Mouse (Mus musculus) hindbrain, embryonic 16.5 days (tissue): ENCODE measurements around the gene Msi2. TPM values are rescaled to one million over a fixed set of nuclear protein-coding genes. Genes with fewer than 3 reads are reported as not detected.

Source experiments
- ATAC-seq: fragments of 200-750 bp; cut with Nextera tagmentation; 2 replicates; pipeline ENCODE4 v1.8.0; 2017; ENCODE audit warnings: moderate TSS enrichment, moderate library complexity
- H3K27ac ChIP-seq: fragments of 300-500 bp; sonication (generic); 2 replicates; pipeline ENCODE4 v1.5.1; 2014; ENCODE audit warnings: low read depth, mild to moderate bottlenecking, control low read depth, low read length, moderate library complexity
- H3K27me3 ChIP-seq: fragments of 300-500 bp; sonication (generic); replicated peaks from 2 replicates; pipeline ENCODE4 v1.6.1; 2014; ENCODE audit warnings: low read length; ENCODE audit not compliant: control insufficient read depth, insufficient read depth
- H3K36me3 ChIP-seq: fragments of 300-500 bp; sonication (generic); 2 replicates; pipeline ENCODE4 v1.6.1; 2014; ENCODE audit warnings: mild to moderate bottlenecking, low read length, moderate library complexity, mixed read lengths; ENCODE audit not compliant: control insufficient read depth, insufficient read depth
- H3K4me1 ChIP-seq: fragments of 300-500 bp; sonication (generic); 2 replicates; pipeline ENCODE4 v1.6.1; 2014; ENCODE audit warnings: low read depth, low read length; ENCODE audit not compliant: control insufficient read depth, insufficient read depth
- H3K4me2 ChIP-seq: fragments of 300-500 bp; sonication (generic); 2 replicates; pipeline ENCODE4 v1.6.1; 2014; ENCODE audit warnings: mild to moderate bottlenecking, low read length, control low read depth, moderate library complexity
- H3K4me3 ChIP-seq: fragments of 300-500 bp; sonication (generic); 2 replicates; pipeline ENCODE4 v1.5.1; 2014; ENCODE audit warnings: mild to moderate bottlenecking, low read length, control low read depth, moderate library complexity
- H3K9ac ChIP-seq: fragments of 300-500 bp; sonication (generic); 2 replicates; pipeline ENCODE4 v1.6.1; 2014; ENCODE audit warnings: low read depth, mild to moderate bottlenecking, control low read depth, low read length, moderate library complexity
- H3K9me3 ChIP-seq: fragments of 300-500 bp; sonication (generic); 2 replicates; pipeline ENCODE4 v1.6.1; 2014; ENCODE audit warnings: mild to moderate bottlenecking, low read length, moderate library complexity; ENCODE audit not compliant: control insufficient read depth
- WGBS: fragments of 180-500 bp; shearing (Covaris S2); extraction: QIAGEN DNeasy Blood & Tissue Kit; methylation state at CpG from one replicate; pipeline ENCODE4 v1.1.7; 2014; 5-methylcytosine and 5-hydroxymethylcytosine counted together
- polyA plus RNA-seq: library from polyadenylated mRNA; unstranded; fragments of >200 nt; fragmentation: Nextera tagmentation; extraction: Ambion mirVana; gene quantifications from 2 replicates; pipeline ENCODE4 v1.2.1, GENCODE M21; 2015

Msi2 gene
- polyA plus RNA-seq, 1 experiment from 2014 or later: 31.0 TPM

- no peak for ATAC-seq
- no peak overlapping the region for H3K9ac ChIP-seq
- 97% methylated on average over 9 of the region's 9 CpGs for WGBS
- peaks cover 13% of the 10 kb centered on the region for H3K4me1 ChIP-seq
- H3K4me3 ChIP-seq: no peak overlapping the region
- no peaks in the 10 kb centered on the region for H3K9me3 ChIP-seq
- no peak overlapping the region for H3K4me2 ChIP-seq
- H3K27ac ChIP-seq: no peak overlapping the region
- no peaks in the 10 kb centered on the region for H3K27me3 ChIP-seq
- H3K36me3 ChIP-seq: peaks cover 10% of the 10 kb centered on the region
These were observed 44.2 kb downstream of the Msi2 start for GRCm38 (mm10) chr11:88674075-88674474.

GRCm38 (mm10) chr11:88670925-88671324, 47.4 kb downstream of the Msi2 start:
- no peak for ATAC-seq
- no peak overlapping the region for H3K4me2 ChIP-seq
- H3K27me3 ChIP-seq: no peaks in the 10 kb centered on the region
- H3K27ac ChIP-seq: peak overlapping the region; percentile 48; the same call in 1 of the 2 replicates
- 55% methylated on average over 5 of the region's 5 CpGs for WGBS
- H3K9ac ChIP-seq: no peak overlapping the region
- H3K4me3 ChIP-seq: no peak overlapping the region
- peaks cover 10% of the 10 kb centered on the region for H3K36me3 ChIP-seq
- peaks cover 8% of the 10 kb centered on the region for H3K4me1 ChIP-seq
- no peaks in the 10 kb centered on the region for H3K9me3 ChIP-seq

- Histone ChIP-seq H3K27me3 (no peaks in the 10 kb centered on the region), H3K4me1 (peaks cover 24% of the 10 kb centered on the region), H3K36me3 (peaks cover 4% of the 10 kb centered on the region), H3K4me3 (no peak overlapping the region), H3K4me2 (no peak overlapping the region), H3K9me3 (no peaks in the 10 kb centered on the region), H3K9ac (no peak overlapping the region), H3K27ac (no peak overlapping the region)
- ATAC-seq: no peak
- WGBS: 89% methylated on average over 7 of the region's 7 CpGs
These were observed 49.2 kb downstream of the Msi2 start for GRCm38 (mm10) chr11:88669106-88669505.

- ATAC-seq: no peak
- H3K4me1 ChIP-seq: peaks cover 28% of the 10 kb centered on the region
- H3K4me2 ChIP-seq: no peak overlapping the region
- no peak overlapping the region for H3K9ac ChIP-seq
- peaks cover 4% of the 10 kb centered on the region; the same call in 1 of the 2 replicates for H3K36me3 ChIP-seq
- H3K27me3 ChIP-seq: no peaks in the 10 kb centered on the region
- no peak overlapping the region for H3K27ac ChIP-seq
- H3K9me3 ChIP-seq: no peaks in the 10 kb centered on the region
- H3K4me3 ChIP-seq: no peak overlapping the region
- 91% methylated on average over 14 of the region's 14 CpGs for WGBS
These were observed 50.0 kb downstream of the Msi2 start for GRCm38 (mm10) chr11:88668345-88668744.

- no peak; the same call in 1 of the 2 replicates for ATAC-seq
- H3K9ac ChIP-seq: no peak overlapping the region
- H3K27ac ChIP-seq: peak overlapping the region; percentile 65
- 67% methylated on average over 15 of the region's 15 CpGs for WGBS
- no peak overlapping the region for H3K4me2 ChIP-seq
- no peak overlapping the region for H3K4me3 ChIP-seq
- no peaks in the 10 kb centered on the region for H3K36me3 ChIP-seq
- H3K27me3 ChIP-seq: no peaks in the 10 kb centered on the region
- peaks cover 35% of the 10 kb centered on the region for H3K4me1 ChIP-seq
- H3K9me3 ChIP-seq: no peaks in the 10 kb centered on the region
These were observed 52.5 kb downstream of the Msi2 start for GRCm38 (mm10) chr11:88665799-88666198.

GRCm38 (mm10) chr11:88661444-88662180, 56.7 kb downstream of the Msi2 start:
- Histone ChIP-seq H3K9ac (no peak overlapping the region), H3K36me3 (no peaks in the 10 kb centered on the region), H3K4me1 (peaks cover 36% of the 10 kb centered on the region), H3K9me3 (no peaks in the 10 kb centered on the region), H3K27me3 (no peaks in the 10 kb centered on the region), H3K4me2 (no peak overlapping the region), H3K27ac (0 out of 2 replicates have a peak overlapping the region, but pooled peaks have one; percentile 16), H3K4me3 (no peak overlapping the region)
- no peak for ATAC-seq
- 83% methylated on average over 11 of the region's 11 CpGs for WGBS

- H3K27me3 ChIP-seq: no peaks in the 10 kb centered on the region
- no peak overlapping the region for H3K4me3 ChIP-seq
- 72% methylated on average over 9 of the region's 9 CpGs for WGBS
- H3K36me3 ChIP-seq: no peaks in the 10 kb centered on the region
- peak overlapping the region; percentile 36; the same call in 1 of the 2 replicates for H3K27ac ChIP-seq
- peaks cover 26% of the 10 kb centered on the region for H3K4me1 ChIP-seq
- no peak overlapping the region for H3K9ac ChIP-seq
- no peak overlapping the region for H3K4me2 ChIP-seq
- no peaks in the 10 kb centered on the region for H3K9me3 ChIP-seq
- ATAC-seq: no peak
These were observed 57.9 kb downstream of the Msi2 start for GRCm38 (mm10) chr11:88660404-88660803.

GRCm38 (mm10) chr11:88658926-88659325, 59.4 kb downstream of the Msi2 start:
- H3K9ac ChIP-seq: no peak overlapping the region
- no peak overlapping the region for H3K27ac ChIP-seq
- H3K4me2 ChIP-seq: no peak overlapping the region
- no peaks in the 10 kb centered on the region for H3K36me3 ChIP-seq
- no peak for ATAC-seq
- no peak overlapping the region for H3K4me3 ChIP-seq
- WGBS: 85% methylated on average over 5 of the region's 5 CpGs
- peaks cover 16% of the 10 kb centered on the region for H3K4me1 ChIP-seq
- H3K27me3 ChIP-seq: no peaks in the 10 kb centered on the region
- no peaks in the 10 kb centered on the region for H3K9me3 ChIP-seq

GRCm38 (mm10) chr11:88655786-88656185, 62.5 kb downstream of the Msi2 start:
- Histone ChIP-seq H3K4me2 (no peak overlapping the region), H3K27ac (no peak overlapping the region), H3K9ac (peak overlapping the region; percentile 27; the same call in 1 of the 2 replicates), H3K4me1 (peaks cover 20% of the 10 kb centered on the region), H3K9me3 (no peaks in the 10 kb centered on the region), H3K36me3 (no peaks in the 10 kb centered on the region), H3K27me3 (no peaks in the 10 kb centered on the region), H3K4me3 (no peak overlapping the region)
- 75% methylated on average over 8 of the region's 8 CpGs for WGBS
- ATAC-seq: no peak
